Mouse (Mus musculus) bone marrow, adult 2 months (tissue): Measurements from ENCODE around the gene Ttc7b.

Experiments
- CTCF ChIP-seq: fragments of 200-500 bp; IDR thresholded peaks from 2 replicates; pipeline ENCODE4 v1.5.1; 2011; ENCODE audit warnings: low read length, control low read depth; ENCODE audit not compliant: control insufficient read depth, insufficient read depth
- POLR2A ChIP-seq: fragments of 200-500 bp; IDR thresholded peaks from 2 replicates; pipeline ENCODE4 v1.6.1; 2011; ENCODE audit warnings: low read depth, mild to moderate bottlenecking, control low read depth, low read length, borderline replicate concordance; ENCODE audit not compliant: control insufficient read depth

DNA sequence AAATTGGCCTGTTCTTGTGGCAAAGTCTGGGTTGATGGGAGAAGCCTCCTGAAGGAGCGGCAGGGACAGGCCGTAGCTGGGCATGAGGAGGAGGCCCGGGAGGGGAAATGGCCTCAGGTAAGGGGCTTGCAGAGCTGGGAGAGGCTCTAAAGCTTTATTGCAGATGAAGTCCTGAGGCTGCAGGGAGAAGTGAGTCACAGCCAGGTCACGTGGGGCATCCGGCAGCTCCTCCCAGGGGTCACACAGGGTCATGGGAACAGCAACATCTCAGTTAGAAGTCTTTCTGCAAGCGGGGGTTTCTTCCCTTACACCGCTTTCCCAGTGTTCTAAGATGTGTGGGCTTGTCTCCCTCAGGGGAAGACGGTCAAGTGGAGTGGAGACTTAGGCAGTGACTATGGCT lies 8.5 kb upstream of the Ttc7b start:
- no peak for TF ChIP-seq CTCF
- no peak for TF ChIP-seq POLR2A
